Mouse (Mus musculus) embryo, embryonic 9.5 days (tissue): Measurements from ENCODE around the gene Mamld1.
"Not testable (repeated sequence)": the region's sequence is repeated elsewhere in the genome, so short reads cannot be mapped to it uniquely, and the experiment has no call there.

ENCODE experiments used
- DNase-seq: peaks from one replicate; pipeline ENCODE4 v3.0.0-alpha.2; 2017; ENCODE audit errors: extremely low spot score

Mamld1 gene

DNA sequence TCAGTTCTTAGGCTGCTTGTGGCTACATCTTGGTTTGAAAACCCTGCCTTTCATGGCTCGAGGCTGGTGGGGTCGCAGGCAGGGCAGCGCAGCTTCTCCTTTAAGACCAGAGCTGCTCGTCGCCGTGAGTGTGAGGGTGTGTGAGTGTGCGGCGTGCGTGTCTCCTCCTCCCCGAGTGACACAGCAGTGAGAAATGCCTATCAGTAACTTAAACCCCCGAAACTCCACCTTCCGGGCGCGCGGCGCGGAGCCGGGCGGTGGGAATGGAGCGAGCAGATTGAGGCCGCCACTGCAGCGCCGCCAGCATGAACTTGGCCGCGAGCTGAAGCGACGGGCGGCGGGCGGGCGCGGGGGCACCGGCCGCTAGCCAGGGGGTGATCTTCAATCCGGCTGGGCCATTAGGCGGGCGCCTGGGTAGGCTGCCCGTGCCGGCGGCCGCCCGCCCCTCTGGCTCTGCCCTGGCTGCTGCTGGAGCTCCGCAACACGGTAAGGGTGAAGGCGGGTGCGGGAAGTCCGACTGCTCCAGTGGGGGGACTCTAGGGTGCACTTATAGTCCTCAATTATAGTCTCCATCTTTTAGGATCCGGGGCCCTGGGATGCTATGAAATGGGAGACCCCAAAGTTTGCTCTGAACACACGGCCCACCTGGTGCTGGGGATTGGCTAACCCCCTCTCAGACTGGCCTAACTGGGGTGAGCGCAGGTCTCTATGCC, at the start of gene Mamld1:
Mamld1 (plus strand) TSS at position 393 of the 713 bp plus-strand sequence.
- peak; percentile 38 for DNase-seq

DNA sequence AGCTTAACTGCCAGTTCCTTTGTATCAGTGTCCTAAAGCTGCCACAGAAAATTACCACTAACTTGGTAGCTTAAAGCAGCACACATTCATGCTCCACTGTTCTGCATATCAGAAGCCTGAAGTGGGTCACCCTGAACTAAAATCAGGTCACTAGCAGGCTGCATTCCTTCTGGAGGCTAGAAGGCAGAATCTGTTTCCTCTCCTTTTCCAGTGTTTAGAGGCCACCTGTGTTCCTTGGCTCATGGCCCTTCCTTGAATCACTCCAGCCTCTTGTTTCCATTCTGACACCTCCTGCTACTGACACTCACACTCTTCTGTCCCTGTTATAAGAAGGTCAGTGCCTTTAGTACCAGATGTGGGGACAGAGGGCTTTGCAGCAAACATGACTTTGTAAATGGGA, 25.3 kb upstream of the Mamld1 start:
- DNase-seq: no peak

GRCm38 (mm10) chrX:71028007-71028406, 22.0 kb upstream of the Mamld1 start:
- DNase-seq: no peak

- not testable (repeated sequence) for DNase-seq
These were observed 21.1 kb upstream of the Mamld1 start for GRCm38 (mm10) chrX:71028976-71029375.

DNA sequence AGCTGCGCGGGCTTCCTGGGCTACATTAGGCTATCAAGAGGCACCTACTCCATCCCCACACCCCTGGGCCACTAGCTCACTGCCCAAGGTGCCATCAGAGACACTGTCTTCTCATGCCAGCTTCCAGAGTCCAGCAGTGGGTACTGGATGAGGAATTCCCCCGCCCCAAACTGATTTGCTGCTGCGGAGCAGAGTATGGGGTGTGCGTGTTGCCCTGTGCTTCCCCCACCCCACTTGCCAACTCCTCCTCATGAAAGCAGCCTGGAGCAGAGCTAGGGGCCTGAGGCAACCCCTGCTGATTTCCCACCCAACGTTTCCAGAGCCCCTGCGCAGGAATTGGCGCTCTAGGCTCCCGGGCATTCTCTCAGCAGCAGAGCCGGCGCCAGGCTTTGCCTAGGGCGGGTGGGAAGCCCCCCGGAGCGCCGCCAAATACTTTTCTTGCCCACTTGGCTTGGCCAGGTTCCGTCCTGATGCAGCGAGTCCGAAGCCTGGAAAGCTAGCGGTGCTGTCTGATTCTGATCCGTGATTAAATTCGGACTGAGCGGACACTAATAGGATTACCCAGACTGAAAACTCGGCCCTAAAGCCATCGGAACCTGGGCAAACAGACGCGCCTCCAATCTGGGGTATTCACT, 738 bp downstream of the Mamld1 start:
- peak; percentile 3 for DNase-seq

GRCm38 (mm10) chrX:71051361-71052114, 1.5 kb downstream of the Mamld1 start:
- peak; percentile 41 for DNase-seq

GRCm38 (mm10) chrX:71052115-71052478, 2.0 kb downstream of the Mamld1 start:
- DNase-seq: peak; percentile 66

- DNase-seq: peak; percentile 1
These were observed 2.6 kb downstream of the Mamld1 start for GRCm38 (mm10) chrX:71052481-71053216.

DNA sequence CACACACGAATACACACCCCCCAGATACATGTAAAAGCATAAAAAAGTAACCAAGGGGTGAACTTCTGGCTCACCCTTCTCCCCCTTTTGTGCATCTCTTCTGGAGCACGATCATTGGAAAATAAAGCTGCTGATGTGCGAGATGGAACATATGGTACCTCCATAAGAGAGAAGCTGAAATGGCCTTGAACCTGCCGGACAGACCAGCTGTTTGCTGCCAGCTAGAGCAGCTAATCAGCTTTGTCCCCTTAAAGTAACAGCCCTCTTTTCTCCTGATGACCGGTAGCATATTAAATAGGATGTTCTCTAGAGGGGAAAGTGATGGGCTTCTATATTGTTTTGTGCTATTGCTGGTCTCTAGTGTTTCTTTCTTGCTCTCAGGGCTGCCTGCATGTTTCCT, 3.2 kb downstream of the Mamld1 start:
- DNase-seq: peak; percentile 0

- DNase-seq: no peak
These were observed 6.9 kb downstream of the Mamld1 start for GRCm38 (mm10) chrX:71056968-71057367.

GRCm38 (mm10) chrX:71085092-71085807, 35.2 kb downstream of the Mamld1 start:
- no peak for DNase-seq

DNA sequence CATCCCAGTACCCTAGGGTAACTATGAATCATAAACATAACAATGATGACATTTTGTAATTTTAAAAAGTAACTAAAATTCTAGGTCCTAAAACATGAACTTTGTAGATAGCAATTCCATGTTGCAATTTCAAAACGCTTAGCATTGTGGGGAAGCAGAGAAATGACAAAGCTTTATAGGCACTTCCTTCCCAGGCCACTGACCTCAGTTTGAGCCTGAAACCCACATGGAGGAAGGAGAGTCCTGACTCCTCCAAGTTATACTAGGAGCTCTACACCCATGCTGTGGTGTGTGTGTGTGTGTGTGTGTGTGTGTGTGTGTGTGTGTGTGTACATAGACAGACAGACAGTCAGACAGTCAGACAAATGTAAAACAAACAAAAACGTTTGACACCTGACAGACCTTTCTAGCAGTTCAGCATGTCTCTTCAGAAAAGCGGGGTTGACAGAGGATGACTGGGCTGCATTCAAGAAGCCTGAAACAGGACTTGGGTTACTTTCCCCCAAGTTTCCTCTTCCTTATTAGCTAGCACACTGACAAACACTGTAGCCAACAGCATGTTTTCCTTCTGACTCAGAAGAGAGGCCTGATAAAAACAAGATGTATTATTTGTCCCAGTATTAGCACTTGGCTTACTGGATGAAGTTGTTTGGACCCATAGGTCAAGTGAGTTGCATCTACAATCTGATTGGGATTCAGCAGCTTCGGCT, 37.5 kb downstream of the Mamld1 start:
- no peak for DNase-seq

GRCm38 (mm10) chrX:71088080-71088414, 38.0 kb downstream of the Mamld1 start:
- DNase-seq: no peak

- DNase-seq: no peak
These were observed 55.8 kb downstream of the Mamld1 start for GRCm38 (mm10) chrX:71105820-71106219.

- DNase-seq: no peak
These were observed 56.3 kb downstream of the Mamld1 start for GRCm38 (mm10) chrX:71106392-71106791.

GRCm38 (mm10) chrX:71108056-71108735, 58.1 kb downstream of the Mamld1 start:
- no peak for DNase-seq

- no peak for DNase-seq
These were observed 60.3 kb downstream of the Mamld1 start for GRCm38 (mm10) chrX:71110333-71110732.

DNA sequence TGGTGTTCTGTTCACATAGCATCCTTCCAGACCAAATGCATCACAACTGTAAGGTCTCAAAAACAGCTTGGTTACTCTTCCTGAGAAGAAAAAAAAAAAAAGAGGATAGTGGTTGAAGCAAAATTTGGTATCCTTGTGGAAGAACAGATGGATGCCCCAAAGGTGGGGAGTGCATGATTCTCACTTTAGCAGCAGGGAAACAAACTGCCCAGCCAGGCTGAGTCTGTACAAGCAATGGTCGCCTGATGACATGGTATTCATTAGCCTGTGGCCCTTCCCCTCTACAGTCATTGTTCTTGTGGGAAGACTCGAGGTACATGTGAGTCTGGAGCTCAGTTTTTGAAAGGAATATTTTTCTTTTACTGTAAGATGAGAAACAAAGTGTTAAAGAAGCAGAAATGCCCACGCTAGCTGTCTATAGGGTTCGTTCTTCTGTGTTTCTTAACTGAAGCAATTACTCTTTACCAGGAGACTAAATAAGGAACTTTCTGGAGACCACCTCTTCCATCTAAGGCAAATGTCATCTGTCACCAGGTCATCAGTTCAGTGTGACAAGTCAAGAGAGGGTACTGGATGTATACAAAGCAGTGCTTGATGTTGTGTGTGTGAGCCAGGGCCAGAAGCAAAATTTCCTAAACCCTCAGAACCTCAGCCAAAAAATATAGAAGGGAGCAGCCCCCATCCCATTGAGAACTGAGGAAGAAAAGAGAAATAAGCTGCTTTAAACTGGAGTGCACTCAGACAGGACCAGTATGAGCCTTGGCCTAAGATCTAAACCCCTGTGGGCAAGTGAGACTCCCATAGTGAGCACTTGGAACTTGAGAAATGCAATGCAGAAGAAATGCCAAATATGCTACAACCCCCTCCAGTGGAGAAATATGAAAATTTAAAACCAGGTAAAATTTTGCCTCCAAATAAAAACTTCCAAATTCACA, 72.6 kb downstream of the Mamld1 start:
- DNase-seq: no peak

DNA sequence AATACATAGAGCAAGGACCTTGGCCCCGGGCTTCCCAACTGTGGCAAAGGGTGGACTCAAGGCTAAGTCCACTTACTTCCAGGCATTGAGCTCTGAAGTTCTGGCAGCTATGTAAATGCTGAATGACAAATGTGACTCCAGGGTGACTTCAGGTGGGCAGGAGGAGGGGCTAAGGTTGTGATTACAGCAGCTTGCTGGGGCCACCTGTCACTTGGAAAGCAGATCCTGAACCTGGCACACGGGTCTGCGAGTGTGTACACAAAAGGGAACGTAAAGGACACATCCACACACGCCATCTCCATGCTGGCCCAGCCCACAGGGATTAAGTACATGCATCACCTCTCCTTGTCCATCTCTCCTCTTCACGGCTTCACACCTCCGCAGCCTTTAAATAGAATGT, 75.0 kb downstream of the Mamld1 start:
- no peak for DNase-seq
